Mouse (Mus musculus): Measurements from ENCODE around the gene Ifnl3.
"Not testable (repeated sequence)": the region's sequence is repeated elsewhere in the genome, so short reads cannot be mapped to it uniquely, and the experiment has no call there.

Gene Ifnl3

DNA sequence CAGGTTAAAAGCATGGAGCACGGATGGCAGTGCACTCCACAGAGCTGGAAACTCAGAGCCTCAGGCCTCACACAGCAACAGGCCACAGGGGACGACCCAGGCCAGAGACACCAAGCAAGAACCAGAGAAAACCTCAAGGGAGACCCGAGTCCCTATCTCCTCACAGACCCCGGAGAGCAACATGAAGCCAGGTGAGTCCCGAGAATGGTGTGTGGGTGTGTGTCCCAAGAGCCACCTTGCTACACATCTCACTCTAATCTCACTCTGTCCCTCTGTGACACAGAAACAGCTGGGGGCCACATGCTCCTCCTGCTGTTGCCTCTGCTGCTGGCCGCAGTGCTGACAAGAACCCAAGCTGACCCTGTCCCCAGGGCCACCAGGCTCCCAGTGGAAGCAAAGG is at the start of gene Ifnl3:
Gene Ifnl3 (plus strand): TSS at position 301 of the 400 bp plus-strand sequence.
- not testable (repeated sequence) for DNase-seq (ENCODE audit: low spot score in 2 of 2)

DNA sequence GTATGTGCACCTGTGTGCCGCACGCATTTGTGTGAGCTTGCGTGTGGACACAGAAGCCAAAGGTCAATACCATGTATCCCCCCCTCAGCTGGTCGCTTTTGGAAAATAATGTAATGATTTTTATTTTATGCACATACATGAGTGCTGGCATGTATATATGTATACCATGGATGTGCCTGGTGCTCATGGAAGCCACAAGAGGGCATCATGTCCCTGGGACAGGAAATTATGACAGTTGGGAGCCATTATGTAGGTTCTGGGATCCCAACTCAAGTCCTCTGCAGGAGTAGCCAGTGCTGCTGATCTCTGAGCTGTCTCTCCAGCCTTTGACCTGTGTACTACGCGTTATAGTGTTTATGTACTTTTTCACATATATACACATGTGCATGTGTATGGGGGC is 46.4 kb upstream of the Ifnl3 start:
- DNase-seq (ENCODE audit: low spot score in 2 of 2): no peak

DNA sequence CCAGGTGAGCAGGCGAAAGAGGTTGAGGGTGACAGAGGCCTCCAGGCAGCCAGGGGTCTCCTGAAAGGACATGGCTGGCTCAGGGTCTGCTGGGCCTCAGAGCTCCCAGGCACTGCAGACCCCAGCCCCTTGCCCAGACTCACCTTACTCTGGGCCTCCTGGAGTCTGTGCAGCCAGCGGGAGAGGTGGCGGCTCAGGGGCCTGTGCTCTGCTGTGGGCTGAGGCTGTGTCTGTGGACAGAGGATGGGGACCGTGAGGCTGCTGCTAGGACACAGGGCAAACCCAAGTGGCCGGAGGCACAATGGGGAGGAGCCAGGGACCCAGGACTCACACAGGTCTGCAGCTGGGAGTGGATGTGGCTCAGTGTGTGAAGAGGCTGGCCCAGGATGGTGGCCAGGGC is 45.3 kb upstream of the Ifnl3 start:
- DNase-seq (ENCODE audit: low spot score in 2 of 2): no peak

DNA sequence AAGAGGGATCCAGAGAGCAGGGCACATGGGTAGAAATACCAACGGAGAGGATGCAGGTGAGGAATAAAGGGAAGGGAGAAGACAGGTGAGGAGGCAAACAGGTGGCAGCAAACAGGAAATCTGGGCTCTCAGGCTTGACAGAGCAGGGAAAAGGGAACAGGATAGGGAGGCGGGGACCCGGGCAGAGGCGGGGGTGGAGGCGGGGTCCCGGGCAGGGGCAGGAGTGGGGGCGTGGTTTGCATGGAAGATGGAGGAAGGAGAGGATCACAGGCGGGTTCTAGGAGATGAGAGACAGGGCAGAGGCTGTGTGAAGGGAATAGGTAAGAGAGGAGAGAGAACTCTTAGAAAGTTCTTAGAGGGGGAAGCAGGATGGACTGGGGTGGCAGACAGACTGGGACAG is 43.8 kb upstream of the Ifnl3 start:
- no peak for DNase-seq (ENCODE audit: low spot score in 2 of 2)

DNA sequence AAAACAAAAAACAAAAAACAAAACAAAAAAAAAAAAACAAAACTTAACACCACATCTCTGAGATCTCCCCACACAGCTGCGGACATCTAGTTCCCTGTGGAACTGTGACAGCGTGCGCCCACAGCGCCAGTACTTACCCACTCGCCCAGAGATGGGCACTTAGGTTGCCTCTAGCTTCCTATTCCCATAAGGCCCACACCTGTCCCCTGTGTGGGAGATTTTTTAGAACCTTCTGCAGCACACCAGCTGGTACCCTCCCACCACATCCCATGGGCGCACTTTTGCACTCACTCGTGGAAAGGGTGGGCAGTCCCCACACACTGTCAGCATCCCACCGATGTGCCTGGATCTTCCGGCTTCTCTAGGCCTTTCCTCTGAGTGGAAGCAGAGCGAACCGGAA is 39.8 kb upstream of the Ifnl3 start:
- no peak for DNase-seq (ENCODE audit: low spot score in 2 of 2)

DNA sequence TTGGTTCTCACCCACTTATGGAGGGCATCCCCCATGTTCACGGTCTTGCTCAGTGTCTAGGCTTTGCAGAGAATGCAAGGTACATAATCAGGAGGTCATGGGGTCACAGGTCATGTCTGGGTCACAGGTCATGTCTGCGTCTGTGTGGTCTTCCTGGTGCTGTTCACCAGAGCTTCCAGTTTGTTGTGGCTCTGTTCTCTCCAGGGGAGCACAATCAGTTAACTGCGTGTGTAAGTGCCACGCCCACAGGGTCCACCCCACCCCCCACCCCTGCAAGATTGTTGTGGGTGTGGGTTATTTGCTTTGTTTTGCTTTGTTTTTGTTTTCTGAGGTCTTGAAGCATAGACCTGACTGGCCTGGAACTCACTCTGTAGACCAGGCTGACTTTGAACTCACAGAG is 38.4 kb upstream of the Ifnl3 start:
- no peak for DNase-seq (ENCODE audit: low spot score in 2 of 2)

DNA sequence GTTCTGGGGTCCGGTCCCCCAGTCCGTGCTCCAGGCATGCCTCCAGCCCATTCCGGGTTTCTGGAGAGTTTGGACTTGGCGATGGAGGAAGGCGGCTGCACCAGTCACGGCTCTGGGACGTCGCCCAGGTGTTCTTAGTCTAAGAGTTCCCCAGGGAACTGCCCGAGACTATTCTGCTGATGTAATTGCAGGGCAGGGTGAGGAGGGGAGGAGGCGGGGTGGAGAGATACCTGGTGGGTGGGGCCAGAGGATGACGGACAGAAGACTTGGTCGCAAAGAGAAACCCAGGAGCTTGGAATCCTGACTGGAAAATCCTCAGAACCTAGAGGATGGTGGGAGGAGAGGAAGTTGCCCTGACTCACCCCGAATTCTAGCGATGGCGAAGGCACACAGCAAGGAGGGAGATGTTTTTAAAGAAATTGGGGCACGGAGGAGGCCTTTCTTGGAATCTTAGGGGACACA is 34.6 kb upstream of the Ifnl3 start:
- no peak for DNase-seq (ENCODE audit: low spot score in 2 of 2)

DNA sequence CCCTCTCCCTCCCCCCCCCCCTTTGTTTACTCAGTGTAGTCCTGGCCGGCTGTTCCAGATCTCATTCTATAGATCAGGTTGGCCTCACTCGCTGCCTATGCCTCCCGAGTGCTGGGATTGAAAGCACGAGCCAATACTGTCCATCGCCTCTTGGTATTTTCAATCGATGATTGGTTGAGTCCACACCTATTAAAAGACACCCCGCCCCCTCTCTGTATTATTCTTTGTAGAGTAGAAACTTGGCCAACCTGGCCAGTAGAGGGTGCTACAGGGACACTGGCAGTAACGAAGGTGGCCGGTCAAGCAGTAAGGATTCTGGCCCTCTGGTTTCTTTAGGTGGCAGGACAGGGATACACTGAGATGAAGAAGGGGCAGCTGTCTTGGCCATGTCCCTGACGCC is 32.2 kb upstream of the Ifnl3 start:
- peak in 1 of 2 experiments; percentile 62 for DNase-seq (ENCODE audit: low spot score in 2 of 2)

DNA sequence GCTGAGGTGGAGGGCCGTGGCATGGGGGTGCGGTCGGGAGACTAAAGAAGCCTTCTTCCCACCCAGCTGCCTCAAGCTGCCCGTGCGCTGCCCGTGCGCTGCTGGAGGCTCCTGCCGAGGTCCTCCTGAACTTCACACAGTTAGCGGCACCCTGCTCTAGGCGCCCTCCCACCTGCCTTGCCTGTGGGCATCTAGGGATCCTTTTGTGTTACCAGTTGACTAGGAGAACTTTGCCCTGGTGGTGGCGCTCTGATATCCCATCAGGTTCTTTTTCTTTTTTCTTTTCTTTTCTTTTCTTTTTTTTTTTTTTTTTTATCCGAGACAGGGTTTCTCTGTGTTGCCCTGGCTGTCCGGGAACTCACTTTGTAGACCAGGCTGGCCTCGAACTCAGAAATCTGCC is 31.7 kb upstream of the Ifnl3 start:
- no peak for DNase-seq (ENCODE audit: low spot score in 2 of 2)

DNA sequence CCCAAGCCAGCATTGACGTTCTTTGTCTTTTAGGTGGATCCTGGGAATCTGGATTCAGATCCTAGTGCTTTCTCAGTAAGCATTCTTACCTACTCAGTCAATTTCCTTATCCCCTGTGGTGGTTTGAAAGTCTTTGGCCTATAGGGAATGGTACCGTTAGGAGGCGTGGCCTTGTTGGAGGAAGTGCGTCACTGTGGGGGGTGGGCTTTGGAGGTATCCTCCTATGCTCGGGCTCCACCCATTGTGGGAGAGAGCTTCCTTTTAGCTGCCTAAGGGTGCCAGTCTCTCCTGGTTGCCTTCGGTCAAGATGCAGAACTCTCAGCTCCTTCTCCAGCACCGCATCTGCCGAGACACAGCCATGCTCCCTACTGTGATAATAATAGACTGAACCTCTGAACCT is 30.3 kb upstream of the Ifnl3 start:
- DNase-seq (ENCODE audit: low spot score in 2 of 2): no peak

DNA sequence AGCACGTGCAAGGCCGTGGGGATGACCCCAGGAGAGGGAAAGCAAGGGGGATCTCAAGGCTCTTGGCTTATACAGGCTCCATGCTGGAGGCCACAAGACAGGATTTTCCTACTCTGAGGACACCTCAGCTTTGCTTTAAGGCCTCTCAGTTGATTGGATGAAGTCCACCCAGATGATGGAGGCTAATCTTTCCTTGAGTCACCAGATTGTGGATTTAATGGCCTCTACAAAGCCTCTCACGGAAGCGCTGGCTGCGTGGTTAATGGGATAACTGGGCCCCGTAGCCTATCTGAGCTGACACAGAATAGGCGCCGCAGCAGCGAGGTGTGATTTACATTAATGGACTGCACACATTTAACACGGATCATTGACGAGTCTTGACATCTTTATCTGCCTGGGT is 27.2 kb upstream of the Ifnl3 start:
- DNase-seq (ENCODE audit: low spot score in 2 of 2): no peak

DNA sequence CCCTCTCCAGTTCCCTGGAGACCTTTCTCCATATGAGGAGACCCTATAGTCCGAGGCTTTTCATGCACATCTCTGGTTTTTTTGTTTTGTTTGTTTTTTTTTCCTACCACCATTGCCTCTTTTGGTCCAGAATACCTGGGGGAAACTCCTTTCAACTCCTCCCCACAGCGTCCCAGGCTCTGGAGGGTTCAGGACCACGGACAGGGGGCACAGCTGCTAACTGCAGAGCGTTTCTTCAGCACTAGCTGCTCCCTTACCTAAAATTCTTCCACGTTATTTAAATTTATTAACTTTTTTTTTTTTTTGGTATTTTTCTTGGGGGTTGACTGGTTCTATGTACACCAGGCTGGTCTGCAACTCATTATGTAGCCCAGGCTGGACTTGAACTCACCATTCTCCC is 17.1 kb upstream of the Ifnl3 start:
- DNase-seq (ENCODE audit: low spot score in 2 of 2): no peak

DNA sequence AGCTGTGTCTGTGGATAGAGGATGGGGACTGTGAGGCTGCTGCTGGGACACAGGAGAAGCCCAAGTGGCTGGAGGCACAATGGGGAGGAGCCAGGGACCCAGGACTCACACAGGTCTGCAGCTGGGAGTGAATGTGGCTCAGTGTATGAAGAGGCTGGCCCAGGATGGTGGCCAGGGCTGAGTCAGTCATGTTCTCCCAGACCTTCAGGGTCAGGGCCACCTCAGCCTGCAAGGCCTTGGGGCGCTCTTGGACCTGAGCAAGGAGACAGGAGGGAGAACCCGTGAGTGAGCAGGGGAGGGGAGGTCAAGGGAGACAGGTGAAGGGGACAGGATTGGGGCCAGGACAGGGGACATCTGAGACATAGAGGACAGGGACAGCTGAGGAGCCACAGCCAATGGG is 13.5 kb upstream of the Ifnl3 start:
- DNase-seq (ENCODE audit: low spot score in 2 of 2): not testable (repeated sequence)

DNA sequence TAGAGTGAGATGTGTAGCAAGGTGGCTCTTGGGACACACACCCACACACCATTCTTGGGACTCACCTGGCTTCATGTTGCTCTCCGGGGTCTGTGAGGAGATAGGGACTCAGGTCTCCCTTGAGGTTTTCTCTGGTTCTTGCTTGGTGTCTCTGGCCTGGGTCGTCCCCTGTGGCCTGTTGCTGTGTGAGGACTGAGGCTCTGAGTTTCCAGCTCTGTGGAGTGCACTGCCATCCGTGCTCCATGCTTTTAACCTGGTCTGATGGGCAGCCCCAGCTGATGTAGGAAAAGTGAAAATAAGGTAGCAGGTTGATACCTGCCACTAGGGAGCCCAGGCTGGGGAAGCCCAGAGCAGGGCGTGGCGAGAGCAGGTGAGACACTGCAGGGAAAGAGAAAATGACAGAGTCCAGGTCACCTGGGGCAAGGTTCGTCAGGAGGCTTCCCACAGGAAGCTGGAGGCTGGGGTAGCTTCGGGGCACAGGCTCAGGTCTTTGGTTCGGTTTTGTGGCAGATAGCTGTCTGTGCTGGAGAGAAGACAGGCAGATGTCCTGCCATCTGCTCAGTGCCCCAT is 12.1 kb upstream of the Ifnl3 start, which contains the start of gene Ifnl2:
Gene Ifnl2 (minus strand): TSS at position 51 of the 570 bp plus-strand sequence.
- not testable (repeated sequence) for DNase-seq (ENCODE audit: low spot score in 2 of 2)

DNA sequence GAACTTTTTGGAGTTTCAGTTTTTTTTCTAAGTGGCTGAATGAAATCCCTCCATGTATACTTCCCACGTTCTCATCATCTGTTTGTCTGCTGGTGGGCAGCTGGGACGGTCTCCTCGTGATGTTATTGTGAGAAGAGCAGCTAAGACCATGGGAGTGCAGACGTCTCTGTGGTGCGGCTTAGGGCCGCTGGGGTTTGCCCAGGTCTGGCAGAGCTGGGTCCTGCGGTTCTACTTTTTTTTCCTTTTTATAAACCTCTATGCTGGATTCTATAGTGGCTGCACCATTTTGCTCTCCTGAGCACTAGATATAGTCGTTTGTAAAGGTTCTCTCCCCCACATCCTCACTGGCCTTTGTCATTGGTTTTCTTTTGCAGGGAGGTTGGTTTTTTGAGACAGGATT is 11.2 kb upstream of the Ifnl3 start:
- DNase-seq (ENCODE audit: low spot score in 2 of 2): no peak

DNA sequence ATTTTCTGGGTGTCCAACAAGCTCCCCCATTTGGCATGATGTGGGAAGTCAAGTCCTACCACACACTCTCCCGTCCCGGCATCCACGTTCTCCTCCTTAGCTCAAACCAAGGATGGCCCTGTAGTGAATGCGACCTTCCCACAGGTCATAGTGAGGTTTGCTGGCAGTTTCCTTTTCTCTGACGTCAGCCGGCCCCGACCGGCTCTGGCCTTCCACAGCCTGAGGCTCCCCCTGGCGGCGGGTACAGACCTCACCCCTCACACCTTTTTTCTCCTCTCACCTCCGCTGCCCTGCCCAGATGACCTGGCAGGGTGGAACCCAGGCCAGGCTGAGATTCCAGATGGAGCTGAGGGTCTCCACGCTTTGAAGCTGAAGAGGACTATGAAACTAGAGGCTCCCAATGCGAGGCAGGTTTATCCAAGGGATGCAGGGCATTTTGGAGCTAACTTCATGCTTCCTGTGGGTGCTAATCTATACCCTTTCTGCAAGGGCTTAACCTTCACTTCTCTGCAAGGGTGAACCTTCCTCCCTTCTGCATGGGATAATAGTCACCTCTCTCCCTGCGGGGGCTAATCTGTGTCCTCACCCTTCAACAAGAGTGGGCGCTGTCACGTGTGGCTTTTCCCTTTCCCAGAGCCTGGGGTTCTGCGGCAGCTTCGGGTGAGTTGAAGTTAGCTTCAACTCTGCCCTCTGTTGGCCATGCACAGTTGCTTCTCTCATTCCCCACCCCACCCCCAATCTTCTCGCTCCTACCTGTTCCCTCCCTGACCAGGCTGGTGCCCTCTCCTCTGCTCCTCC is 5.5 kb downstream of the Ifnl3 start:
- peak; percentile 50 to 70 for DNase-seq (ENCODE audit: low spot score in 2 of 2)

DNA sequence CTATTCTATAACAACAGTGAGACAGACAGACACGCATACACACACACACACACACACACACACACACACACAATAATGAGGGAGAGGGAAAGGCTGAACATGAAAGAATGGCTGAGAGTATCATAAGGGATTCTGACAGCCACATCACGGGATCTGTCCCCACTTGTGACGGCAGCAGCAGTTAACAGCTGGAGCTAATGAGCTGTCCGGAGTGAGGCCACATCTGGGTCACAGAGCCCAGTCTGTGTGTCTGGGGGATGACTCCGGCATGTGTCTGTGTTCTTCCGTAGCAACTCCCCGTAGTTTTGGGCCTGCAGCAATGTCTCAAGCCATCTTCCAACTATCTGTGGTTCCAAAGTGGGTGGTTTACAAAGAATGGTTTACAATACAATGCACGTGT is 9.4 kb downstream of the Ifnl3 start:
- DNase-seq (ENCODE audit: low spot score in 2 of 2): no peak

DNA sequence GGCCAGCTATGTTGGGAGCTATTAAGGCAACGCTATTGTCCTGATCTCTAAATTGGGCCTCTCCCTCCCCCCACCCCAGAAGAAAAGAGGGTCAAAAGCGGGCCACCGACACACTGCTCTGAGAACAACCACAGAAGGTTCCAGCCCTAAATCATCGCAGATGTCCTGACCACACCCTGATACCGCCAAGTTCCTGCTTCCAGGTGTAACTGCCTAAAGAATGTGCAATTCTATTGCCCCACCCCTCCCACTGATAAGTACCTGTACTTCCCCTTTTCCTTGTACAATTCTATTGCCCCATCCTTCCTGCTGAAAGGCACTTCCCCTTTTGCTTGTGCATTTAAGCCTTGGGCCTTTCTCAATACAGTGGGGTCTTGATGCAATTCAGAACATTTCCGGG is 16.2 kb downstream of the Ifnl3 start:
- not testable (repeated sequence) for DNase-seq (ENCODE audit: low spot score in 2 of 2)

DNA sequence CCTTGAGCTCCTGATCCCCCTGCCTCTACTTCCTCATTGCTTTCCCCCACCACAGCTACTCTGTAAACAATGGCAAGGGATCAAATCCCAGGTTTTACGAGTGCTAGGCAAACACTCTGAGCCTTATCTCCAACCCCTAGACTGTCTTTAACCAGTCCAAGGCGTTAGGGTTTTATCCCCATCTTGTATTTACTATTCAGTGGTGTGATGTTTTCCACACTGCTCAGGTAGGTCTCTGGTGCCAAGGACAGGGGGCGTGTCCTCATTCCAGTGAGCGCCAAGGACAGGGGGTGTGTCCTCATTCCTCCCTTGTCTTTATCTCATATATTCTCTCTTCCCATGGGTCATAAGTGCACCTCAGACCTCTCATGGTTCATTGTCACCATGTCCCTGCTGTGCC is 17.9 kb downstream of the Ifnl3 start, which contains the start of gene Sycn:
Gene Sycn (plus strand): TSS at position 360 of the 400 bp plus-strand sequence.
- DNase-seq (ENCODE audit: low spot score in 2 of 2): no peak

DNA sequence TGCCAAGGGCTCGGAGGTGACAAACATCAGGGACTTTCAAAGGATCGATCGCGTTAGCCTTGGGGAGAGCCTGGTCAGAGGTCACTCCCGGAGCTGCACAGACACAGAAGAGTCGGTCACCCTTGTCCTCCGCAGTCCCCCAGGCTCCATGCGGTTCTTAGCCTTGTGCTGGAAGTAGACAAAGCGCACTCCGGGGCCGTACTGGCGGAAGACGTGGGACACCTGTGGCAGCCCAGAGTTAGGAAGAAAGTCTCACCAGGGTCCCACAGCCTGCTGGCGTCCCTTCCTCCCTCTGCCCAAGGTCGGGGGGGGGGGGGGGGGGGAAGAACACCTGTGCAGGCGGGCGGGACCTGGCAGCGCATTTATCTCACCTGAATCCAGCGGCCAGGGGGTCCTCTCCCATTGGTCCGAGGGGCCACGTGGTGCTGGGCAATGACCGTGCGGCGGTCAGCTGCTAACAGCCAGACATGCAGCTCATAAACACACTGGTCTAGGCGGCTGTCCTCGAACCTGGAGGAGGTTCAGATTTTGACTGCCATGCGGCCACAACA is 21.5 kb downstream of the Ifnl3 start:
- DNase-seq (ENCODE audit: low spot score in 2 of 2): no peak

DNA sequence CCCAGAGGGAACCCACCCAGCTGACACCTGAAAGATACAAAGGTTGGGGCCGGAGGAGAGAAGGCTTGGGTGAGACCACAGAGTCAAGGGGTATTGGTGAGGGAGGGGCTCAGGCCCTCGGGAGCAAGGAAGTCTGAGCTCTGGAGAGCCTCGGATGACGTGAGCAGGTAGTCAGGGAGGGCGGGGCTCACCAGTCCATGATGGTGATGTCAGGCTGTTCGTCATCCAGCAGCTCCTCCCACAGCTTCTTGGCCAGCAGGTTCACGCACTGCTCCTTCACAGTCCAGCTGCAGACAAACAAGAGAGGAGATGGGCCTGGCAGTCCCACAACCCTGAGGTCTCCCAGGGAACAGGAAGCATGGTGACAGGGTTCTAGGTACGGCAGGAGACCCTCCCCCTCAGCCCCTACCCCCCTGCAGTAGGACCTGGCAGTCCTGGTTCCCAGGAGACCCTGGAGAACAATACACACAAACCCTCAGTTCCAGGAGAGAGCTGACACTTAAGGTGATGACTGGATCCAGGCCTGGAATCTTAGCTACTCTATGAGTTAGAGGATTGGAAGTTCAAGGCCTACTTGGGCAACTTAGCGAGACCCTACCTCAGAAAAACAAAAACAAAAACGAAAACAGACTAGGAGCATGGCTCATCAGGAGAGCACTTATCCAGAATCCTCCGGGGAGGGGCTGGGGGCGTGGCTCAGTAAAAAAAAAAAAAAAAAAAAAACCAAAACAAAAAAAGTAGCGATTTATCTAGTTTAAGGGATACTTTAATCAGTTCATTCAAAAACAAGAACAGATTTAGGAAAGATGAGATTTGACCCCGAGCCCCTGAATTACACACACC is 22.6 kb downstream of the Ifnl3 start:
- DNase-seq (ENCODE audit: low spot score in 2 of 2): no peak

DNA sequence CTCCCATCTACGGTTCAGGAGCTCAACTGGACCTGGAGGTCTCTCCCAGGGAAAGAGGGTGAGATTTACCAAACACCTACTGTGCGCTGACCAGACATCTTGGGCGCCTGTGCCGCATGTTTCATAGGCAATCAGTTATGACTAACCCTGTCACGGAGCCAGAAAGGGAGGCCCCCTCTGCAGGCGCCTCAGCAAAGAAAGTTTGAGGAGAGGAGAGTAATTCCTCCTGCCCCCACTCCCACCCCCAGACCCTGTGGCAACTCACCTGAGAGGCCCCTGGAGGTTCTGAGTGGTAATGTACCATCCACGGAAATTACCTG is 23.2 kb downstream of the Ifnl3 start:
- no peak for DNase-seq (ENCODE audit: low spot score in 2 of 2)

Data from cerebellum, postnatal 4 days (tissue).